Mouse (Mus musculus): ENCODE data around the gene Naaladl2. TPM values are rescaled to one million over a fixed set of nuclear protein-coding genes. Genes with fewer than 3 reads are reported as not detected.
"Not testable (repeated sequence)": the region's sequence is repeated elsewhere in the genome, so short reads cannot be mapped to it uniquely, and the experiment has no call there.

Naaladl2 gene
- polyA plus RNA-seq, 1 experiment from 2014 or later = 2.0 TPM

- no peak for ATAC-seq (ENCODE audit: low read depth)
- Histone ChIP-seq H3K4me2 (ENCODE audit: low read depth, low read length) (no peak overlapping the region), H3K9ac (ENCODE audit: low read length) (no peak overlapping the region), H3K27ac (ENCODE audit: low read length) (no peak overlapping the region), H3K36me3 (ENCODE audit: control insufficient read depth, insufficient read depth, low read length) (no peaks in the 10 kb centered on the region), H3K4me3 (ENCODE audit: low read length) (no peak overlapping the region), H3K9me3 (ENCODE audit: control insufficient read depth, low read length) (no peaks in the 10 kb centered on the region), H3K27me3 (ENCODE audit: control insufficient read depth, insufficient read depth, low read depth, low read length) (no peaks in the 10 kb centered on the region), H3K4me1 (replicated peaks; ENCODE audit: control insufficient read depth, insufficient read depth, low read length) (no peaks in the 10 kb centered on the region)
- 49% methylated on average over 2 of the region's 2 CpGs for WGBS
These were observed 789.1 kb downstream of the Naaladl2 start for GRCm38 (mm10) chr3:24355010-24355409.

- Histone ChIP-seq H3K27me3 (ENCODE audit: control insufficient read depth, insufficient read depth, low read depth, low read length) (no peaks in the 10 kb centered on the region), H3K4me2 (ENCODE audit: low read depth, low read length) (no peak overlapping the region), H3K9ac (ENCODE audit: low read length) (no peak overlapping the region), H3K4me3 (ENCODE audit: low read length) (no peak overlapping the region), H3K4me1 (replicated peaks; ENCODE audit: control insufficient read depth, insufficient read depth, low read length) (no peaks in the 10 kb centered on the region), H3K9me3 (ENCODE audit: control insufficient read depth, low read length) (no peaks in the 10 kb centered on the region), H3K27ac (ENCODE audit: low read length) (no peak overlapping the region), H3K36me3 (ENCODE audit: control insufficient read depth, insufficient read depth, low read length) (no peaks in the 10 kb centered on the region)
- no peak for ATAC-seq (ENCODE audit: low read depth)
- 82% methylated on average over 11 of the region's 11 CpGs for WGBS
These were observed 822.3 kb downstream of the Naaladl2 start for GRCm38 (mm10) chr3:24321489-24322405.

GRCm38 (mm10) chr3:24314658-24315297, 829.3 kb downstream of the Naaladl2 start:
- no peak overlapping the region for H3K4me3 ChIP-seq (ENCODE audit: low read length)
- ATAC-seq (ENCODE audit: low read depth) = no peak
- no peak overlapping the region for H3K4me2 ChIP-seq (ENCODE audit: low read depth, low read length)
- H3K4me1 ChIP-seq (replicated peaks; ENCODE audit: control insufficient read depth, insufficient read depth, low read length) = no peaks in the 10 kb centered on the region
- H3K36me3 ChIP-seq (ENCODE audit: control insufficient read depth, insufficient read depth, low read length) = no peaks in the 10 kb centered on the region
- no peak overlapping the region for H3K27ac ChIP-seq (ENCODE audit: low read length)
- 29% methylated on average over 4 of the region's 4 CpGs for WGBS
- no peaks in the 10 kb centered on the region for H3K9me3 ChIP-seq (ENCODE audit: control insufficient read depth, low read length)
- no peaks in the 10 kb centered on the region for H3K27me3 ChIP-seq (ENCODE audit: control insufficient read depth, insufficient read depth, low read depth, low read length)
- no peak overlapping the region for H3K9ac ChIP-seq (ENCODE audit: low read length)

- no peaks in the 10 kb centered on the region for H3K27me3 ChIP-seq (ENCODE audit: control insufficient read depth, insufficient read depth, low read depth, low read length)
- H3K4me1 ChIP-seq (replicated peaks; ENCODE audit: control insufficient read depth, insufficient read depth, low read length) = no peaks in the 10 kb centered on the region
- 71% methylated on average over 2 of the region's 2 CpGs for WGBS
- H3K9me3 ChIP-seq (ENCODE audit: control insufficient read depth, low read length) = no peaks in the 10 kb centered on the region
- H3K36me3 ChIP-seq (ENCODE audit: control insufficient read depth, insufficient read depth, low read length) = no peaks in the 10 kb centered on the region
- no peak overlapping the region for H3K27ac ChIP-seq (ENCODE audit: low read length)
- no peak overlapping the region for H3K4me3 ChIP-seq (ENCODE audit: low read length)
- no peak overlapping the region for H3K9ac ChIP-seq (ENCODE audit: low read length)
- ATAC-seq (ENCODE audit: low read depth) = no peak
- H3K4me2 ChIP-seq (ENCODE audit: low read depth, low read length) = no peak overlapping the region
These were observed 918.6 kb downstream of the Naaladl2 start for GRCm38 (mm10) chr3:24225418-24225817.

GRCm38 (mm10) chr3:24217476-24217875, 926.6 kb downstream of the Naaladl2 start:
- Histone ChIP-seq H3K4me3 (ENCODE audit: low read length) (no peak overlapping the region), H3K9me3 (ENCODE audit: control insufficient read depth, low read length) (no peaks in the 10 kb centered on the region), H3K27me3 (ENCODE audit: control insufficient read depth, insufficient read depth, low read depth, low read length) (no peaks in the 10 kb centered on the region), H3K27ac (ENCODE audit: low read length) (no peak overlapping the region), H3K9ac (ENCODE audit: low read length) (no peak overlapping the region), H3K4me2 (ENCODE audit: low read depth, low read length) (no peak overlapping the region), H3K36me3 (ENCODE audit: control insufficient read depth, insufficient read depth, low read length) (no peaks in the 10 kb centered on the region), H3K4me1 (replicated peaks; ENCODE audit: control insufficient read depth, insufficient read depth, low read length) (no peaks in the 10 kb centered on the region)
- no peak for ATAC-seq (ENCODE audit: low read depth)
- WGBS = 87% methylated on average over 1 of the region's 1 CpGs

- no peak for ATAC-seq (ENCODE audit: low read depth)
- Histone ChIP-seq H3K9me3 (ENCODE audit: control insufficient read depth, low read length) (no peaks in the 10 kb centered on the region), H3K27me3 (ENCODE audit: control insufficient read depth, insufficient read depth, low read depth, low read length) (no peaks in the 10 kb centered on the region), H3K4me3 (ENCODE audit: low read length) (no peak overlapping the region), H3K36me3 (ENCODE audit: control insufficient read depth, insufficient read depth, low read length) (no peaks in the 10 kb centered on the region), H3K4me2 (ENCODE audit: low read depth, low read length) (no peak overlapping the region), H3K27ac (ENCODE audit: low read length) (no peak overlapping the region), H3K9ac (ENCODE audit: low read length) (no peak overlapping the region), H3K4me1 (replicated peaks; ENCODE audit: control insufficient read depth, insufficient read depth, low read length) (no peaks in the 10 kb centered on the region)
These were observed 977.5 kb downstream of the Naaladl2 start for GRCm38 (mm10) chr3:24166531-24166930.

- Histone ChIP-seq H3K4me2 (ENCODE audit: low read depth, low read length) (no peak overlapping the region), H3K27me3 (ENCODE audit: control insufficient read depth, insufficient read depth, low read depth, low read length) (no peaks in the 10 kb centered on the region)
- no peak for ATAC-seq (ENCODE audit: low read depth)
These were observed 980.1 kb downstream of the Naaladl2 start for GRCm38 (mm10) chr3:24163992-24164391.

GRCm38 (mm10) chr3:24151086-24151815, 992.8 kb downstream of the Naaladl2 start:
- not testable (repeated sequence) for H3K4me2 ChIP-seq (ENCODE audit: low read depth, low read length)

More at GRCm38 (mm10) chr3:24163992-24164391, 980.1 kb downstream of the Naaladl2 start:
- H3K9me3 ChIP-seq (ENCODE audit: control insufficient read depth, low read length) = no peaks in the 10 kb centered on the region
- H3K36me3 ChIP-seq (ENCODE audit: control insufficient read depth, insufficient read depth, low read length) = no peaks in the 10 kb centered on the region
- no peak overlapping the region for H3K27ac ChIP-seq (ENCODE audit: low read length)
- H3K9ac ChIP-seq (ENCODE audit: low read length) = no peak overlapping the region
- no peak overlapping the region for H3K4me3 ChIP-seq (ENCODE audit: low read length)
- H3K4me1 ChIP-seq (replicated peaks; ENCODE audit: control insufficient read depth, insufficient read depth, low read length) = no peaks in the 10 kb centered on the region

GRCm38 (mm10) chr3:24142808-24143207, 1001.3 kb downstream of the Naaladl2 start:
- Histone ChIP-seq H3K9me3 (ENCODE audit: control insufficient read depth, low read length) (no peaks in the 10 kb centered on the region), H3K4me1 (replicated peaks; ENCODE audit: control insufficient read depth, insufficient read depth, low read length) (no peaks in the 10 kb centered on the region), H3K4me2 (ENCODE audit: low read depth, low read length) (no peak overlapping the region), H3K9ac (ENCODE audit: low read length) (no peak overlapping the region), H3K27ac (ENCODE audit: low read length) (no peak overlapping the region), H3K4me3 (ENCODE audit: low read length) (no peak overlapping the region), H3K36me3 (ENCODE audit: control insufficient read depth, insufficient read depth, low read length) (no peaks in the 10 kb centered on the region), H3K27me3 (ENCODE audit: control insufficient read depth, insufficient read depth, low read depth, low read length) (no peaks in the 10 kb centered on the region)
- ATAC-seq (ENCODE audit: low read depth) = no peak
- WGBS = 74% methylated on average over 1 of the region's 1 CpGs

More at GRCm38 (mm10) chr3:24151086-24151815, 992.8 kb downstream of the Naaladl2 start:
- not testable (repeated sequence) for H3K4me1 ChIP-seq (replicated peaks; ENCODE audit: control insufficient read depth, insufficient read depth, low read length); H3K27ac ChIP-seq (ENCODE audit: low read length); H3K27me3 ChIP-seq (ENCODE audit: control insufficient read depth, insufficient read depth, low read depth, low read length); H3K9ac ChIP-seq (ENCODE audit: low read length); H3K36me3 ChIP-seq (ENCODE audit: control insufficient read depth, insufficient read depth, low read length); H3K4me3 ChIP-seq (ENCODE audit: low read length); H3K9me3 ChIP-seq (ENCODE audit: control insufficient read depth, low read length); ATAC-seq (ENCODE audit: low read depth)
- 80% methylated on average over 4 of the region's 4 CpGs for WGBS
